Mouse (Mus musculus): Measurements from ENCODE around the gene Cggbp1. TPM values are rescaled to one million over a fixed set of nuclear protein-coding genes. Genes with fewer than 3 reads are reported as not detected.

The Cggbp1 gene
- 110 to 118 TPM (median 116 TPM) in 4 replicates for total RNA-seq (2023; ENCODE audit: inconsistent age)

DNA sequence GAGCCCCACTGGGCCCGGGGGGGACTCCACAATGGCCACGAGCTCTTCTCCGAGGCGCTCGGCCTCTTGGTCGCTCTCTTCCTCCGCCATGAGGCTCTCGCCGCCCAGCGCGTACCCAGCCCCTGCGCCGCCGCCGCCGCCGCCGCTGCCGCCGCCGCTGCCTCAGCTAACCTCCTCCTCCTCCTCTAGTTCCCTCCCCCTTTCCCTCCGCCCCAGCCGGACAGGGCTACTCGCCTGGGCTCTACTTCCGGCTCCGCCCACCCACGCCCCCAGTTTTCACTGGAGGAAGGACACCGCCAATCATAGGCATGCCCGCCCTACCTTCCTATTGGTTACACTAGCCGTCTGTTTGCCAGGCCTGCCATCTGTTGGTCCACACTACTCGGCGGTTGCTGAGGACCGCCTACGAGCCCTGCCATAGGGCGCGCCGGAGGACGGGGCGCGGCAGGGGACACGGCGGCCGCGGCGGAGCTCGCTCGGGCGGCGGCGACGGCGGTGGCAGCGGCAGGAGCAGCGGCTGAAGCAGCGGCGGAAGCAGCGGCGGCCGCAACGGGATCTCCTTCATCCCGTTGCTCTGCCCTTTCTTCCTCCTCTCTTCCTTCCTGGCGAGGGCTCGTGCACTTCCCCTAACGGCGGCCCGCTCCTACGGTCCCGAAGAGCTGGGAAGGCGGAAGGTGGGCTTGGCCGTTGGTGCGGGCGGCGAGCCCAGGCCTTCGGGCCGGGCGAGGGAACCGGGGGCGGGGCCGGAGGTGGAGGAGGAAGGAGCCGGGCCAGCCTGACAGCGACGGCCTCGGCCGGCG is at the start of gene Cggbp1, which contains the start of gene Zfp654:
Cggbp1 (plus strand) TSS at position 434 of the 800 bp plus-strand sequence.
Zfp654 (minus strand) TSS at position 90 of the 800 bp plus-strand sequence.

Other genes starting within 250 kb of the Cggbp1 start
- gene Csnka2ip, start 249.6 kb upstream of the Cggbp1 start, total RNA-seq (2023; ENCODE audit: inconsistent age), result not detected in 4 replicates
- gene 4930453N24Rik, start 80.8 kb upstream of the Cggbp1 start, total RNA-seq (2023; ENCODE audit: inconsistent age), result 29.9 to 33.0 TPM (median 31.1 TPM) in 4 replicates
- 15.4 to 18.4 TPM (median 17.5 TPM) in 4 replicates for gene Zfp654, start 344 bp upstream of the Cggbp1 start, total RNA-seq (2023; ENCODE audit: inconsistent age)

Data from B cell, adult (primary cell).